Comparison of ENCODE assay signal across 20 mouse cellular contexts in the genomic region with DNA sequence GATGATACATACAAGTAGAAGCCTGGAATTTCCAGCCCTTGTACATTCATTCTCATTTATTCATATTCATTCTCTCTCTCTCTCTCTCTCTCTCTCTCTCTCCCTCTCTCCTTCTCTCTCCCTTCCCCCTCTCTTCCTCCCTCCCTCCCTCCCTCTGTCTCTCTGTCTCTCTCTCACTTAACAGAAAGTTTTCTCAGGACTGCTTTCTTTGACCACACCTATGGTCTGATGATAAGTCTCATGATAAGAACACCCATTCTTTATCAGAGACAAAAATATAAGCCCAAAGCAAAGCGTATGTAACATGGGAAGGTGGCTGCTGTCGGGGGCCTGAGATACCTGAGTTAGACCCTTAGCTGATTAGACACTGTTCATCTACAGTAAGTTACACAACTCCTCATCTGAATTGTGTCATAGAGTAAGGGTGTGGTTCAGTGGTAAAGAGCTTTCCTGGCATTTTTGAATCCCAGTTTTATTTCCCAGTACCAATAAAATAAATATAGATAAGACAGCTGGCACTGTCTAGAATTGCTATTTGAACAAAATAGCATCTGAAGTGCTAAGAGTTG. TPM values are rescaled to one million over a fixed set of nuclear protein-coding genes. Genes with fewer than 3 reads are reported as not detected.
A peak's percentile ranks its signal among the peaks of the same experiment; 100 is the strongest.
DNase-seq lines count a peak whose midpoint lies in the region; ATAC-seq and TF ChIP-seq lines count a peak whose summit lies in the region.
"Had no signal": no experiment of that assay in that cellular context is flagged by ENCODE, and none has a peak within 500 bp of the region (broad histone marks: within the 10 kb centered on the region; RNA-seq: fewer than 3 reads in every experiment).

No protein-coding gene starts in this region.

- H3K9ac ChIP-seq in liver, embryonic 11.5 days (ENCODE audit: low read depth, low read length): no peak overlapping the region
- H3K9ac ChIP-seq in forebrain, embryonic 14.5 days (ENCODE audit: low read length): no peak overlapping the region
- H3K9ac ChIP-seq in hindbrain, embryonic 14.5 days: no peak overlapping the region
- H3K9ac ChIP-seq: embryonic facial prominence, embryonic 13.5 days; hindbrain, embryonic 12.5 days had no signal

- peak overlapping the region; percentile 45; the same call in 1 of the 2 replicates for H3K27ac ChIP-seq in liver, embryonic 11.5 days (ENCODE audit: low read depth, low read length)
- H3K27ac ChIP-seq in forebrain, embryonic 14.5 days (ENCODE audit: low read depth, low read length): no peak overlapping the region
- no peak overlapping the region for H3K27ac ChIP-seq in hindbrain, embryonic 14.5 days
- H3K27ac ChIP-seq: embryonic facial prominence, embryonic 13.5 days; hindbrain, embryonic 12.5 days; macrophage had no signal

- no peak overlapping the region for H3ac ChIP-seq in myocyte (ENCODE audit: control insufficient read depth, insufficient read length)

- H3K9me3 ChIP-seq in liver, embryonic 11.5 days (ENCODE audit: control insufficient read depth, low read length): no peaks in the 10 kb centered on the region
- no peaks in the 10 kb centered on the region for H3K9me3 ChIP-seq in forebrain, embryonic 14.5 days (replicated peaks; ENCODE audit: control insufficient read depth, low read length)
- H3K9me3 ChIP-seq in hindbrain, embryonic 14.5 days (ENCODE audit: control insufficient read depth, low read length): no peaks in the 10 kb centered on the region
- H3K9me3 ChIP-seq: embryonic facial prominence, embryonic 13.5 days; hindbrain, embryonic 12.5 days had no signal

- peak; percentile 22 for DNase-seq in 3134 (ENCODE audit: extremely low read depth, insufficient read length, low spot score)
- DNase-seq in c-Kit-positive CD71-positive TER-119-positive erythroid progenitor cells, embryonic 14.5 days (ENCODE audit: low spot score): peak; percentile 26
- DNase-seq in liver, embryonic 11.5 days (ENCODE audit: low spot score): no peak
- DNase-seq in forebrain, embryonic 14.5 days (ENCODE audit: low spot score): no peak
- DNase-seq in hindbrain, embryonic 14.5 days (ENCODE audit: low spot score): no peak
- no peak for DNase-seq in cerebellum, postnatal 25 days
- DNase-seq: B cell, adult 2 months; cerebellum, adult 9-10 months; kidney, postnatal 10 days; thymus, adult 18-20 months; thymus, postnatal 4 days had no signal

- H3K36me3 ChIP-seq in liver, embryonic 11.5 days (ENCODE audit: control insufficient read depth, insufficient read depth, low read length): peaks cover 40% of the 10 kb centered on the region
- peaks cover 41% of the 10 kb centered on the region for H3K36me3 ChIP-seq in myocyte (ENCODE audit: control insufficient read depth, insufficient read depth)
- H3K36me3 ChIP-seq in forebrain, embryonic 14.5 days (ENCODE audit: control insufficient read depth, insufficient read depth, low read length): peaks cover 64% of the 10 kb centered on the region
- peaks cover 78% of the 10 kb centered on the region for H3K36me3 ChIP-seq in hindbrain, embryonic 14.5 days (replicated peaks; ENCODE audit: control insufficient read depth, insufficient read depth)

- no peak for TF ChIP-seq POLR2A in myocyte (IDR thresholded peaks at IDR 0.05; ENCODE audit: insufficient read length, low read depth)

- H3K4me2 ChIP-seq in liver, embryonic 11.5 days: peak overlapping the region; percentile 31
- H3K4me2 ChIP-seq in myocyte (ENCODE audit: low read depth): peak overlapping the region; percentile 41
- H3K4me2 ChIP-seq in forebrain, embryonic 14.5 days (ENCODE audit: low read length): no peak overlapping the region
- no peak overlapping the region for H3K4me2 ChIP-seq in hindbrain, embryonic 14.5 days (replicated peaks)
- H3K4me2 ChIP-seq: embryonic facial prominence, embryonic 13.5 days; heart, embryonic 11.5 days; hindbrain, embryonic 12.5 days; midbrain, embryonic 11.5 days had no signal

- WGBS in liver, embryonic 11.5 days: 59% methylated on average over 2 of the region's 2 CpGs
- 99% methylated on average over 2 of the region's 2 CpGs for WGBS in forebrain, embryonic 14.5 days
- WGBS in hindbrain, embryonic 14.5 days: 94% methylated on average over 2 of the region's 2 CpGs

- no peak overlapping the region for H3K4me3 ChIP-seq in liver, embryonic 11.5 days (ENCODE audit: low read depth, low read length)
- no peak overlapping the region for H3K4me3 ChIP-seq in myocyte
- no peak overlapping the region for H3K4me3 ChIP-seq in forebrain, embryonic 14.5 days (ENCODE audit: low read depth, low read length)
- no peak overlapping the region for H3K4me3 ChIP-seq in hindbrain, embryonic 14.5 days (replicated peaks; ENCODE audit: low read length)
- H3K4me3 ChIP-seq: embryonic facial prominence, embryonic 13.5 days; hindbrain, embryonic 12.5 days had no signal

- peaks cover 13% of the 10 kb centered on the region for H3K4me1 ChIP-seq in liver, embryonic 11.5 days (replicated peaks; ENCODE audit: control insufficient read depth, insufficient read depth, low read length)
- H3K4me1 ChIP-seq in forebrain, embryonic 14.5 days (ENCODE audit: control insufficient read depth, insufficient read depth, low read length): no peaks in the 10 kb centered on the region
- no peaks in the 10 kb centered on the region for H3K4me1 ChIP-seq in hindbrain, embryonic 14.5 days (replicated peaks; ENCODE audit: control insufficient read depth, insufficient read depth, low read length)
- H3K4me1 ChIP-seq: embryonic facial prominence, embryonic 13.5 days; hindbrain, embryonic 12.5 days had no signal

- no peaks in the 10 kb centered on the region for H3K79me2 ChIP-seq in myocyte (ENCODE audit: control insufficient read depth, insufficient read depth)

- peak; percentile 67 for ATAC-seq in liver, embryonic 11.5 days (replicated peaks; ENCODE audit: low FRiP score)
- no peak for ATAC-seq in forebrain, embryonic 14.5 days
- no peak for ATAC-seq in hindbrain, embryonic 14.5 days (ENCODE audit: low FRiP score)
- ATAC-seq: forebrain, embryonic 16.5 days had no signal

- no peaks in the 10 kb centered on the region for H3K27me3 ChIP-seq in liver, embryonic 11.5 days (replicated peaks; ENCODE audit: control insufficient read depth, insufficient read depth, low read length)
- H3K27me3 ChIP-seq in myocyte (ENCODE audit: control insufficient read depth, insufficient read depth, insufficient read length): no peaks in the 10 kb centered on the region
- H3K27me3 ChIP-seq in forebrain, embryonic 14.5 days (replicated peaks; ENCODE audit: control insufficient read depth, insufficient read depth, low read length): no peaks in the 10 kb centered on the region
- no peaks in the 10 kb centered on the region for H3K27me3 ChIP-seq in hindbrain, embryonic 14.5 days (ENCODE audit: control insufficient read depth, insufficient read depth, low read length)
- H3K27me3 ChIP-seq: embryonic facial prominence, embryonic 13.5 days; hindbrain, embryonic 12.5 days had no signal

TF ChIP-seq in myocyte, 11 proteins besides CTCF, POLR2A, EP300 and RAD21:
- TF ChIP-seq TCF3 (IDR thresholded peaks at IDR 0.05; ENCODE audit: insufficient read length, low read depth) (no peak), E2F4 (IDR thresholded peaks at IDR 0.05; ENCODE audit: insufficient read depth) (no peak), MYOG (IDR thresholded peaks at IDR 0.05; ENCODE audit: control insufficient read depth in 1 of 3, insufficient read depth in 1 of 3, insufficient read length in 2 of 3, low read depth in 2 of 3) (no peak), POLR2AphosphoS2 (IDR thresholded peaks at IDR 0.05; ENCODE audit: insufficient read length, low read depth) (no peak), SRF (IDR thresholded peaks at IDR 0.05; ENCODE audit: control insufficient read depth, insufficient read length, low read depth) (no peak), CEBPB (IDR thresholded peaks at IDR 0.05; ENCODE audit: insufficient read depth, poor library complexity, severe bottlenecking) (peak; percentile 79)

RNA-seq across cellular contexts. Expression of a gene that starts 11.5 kb away (rescaled TPM):
- 191 and 193 TPM in 2 replicates for polyA plus RNA-seq in liver, embryonic 11.5 days (2014; fragmentation: Nextera tagmentation; extraction: Ambion mirVana)
- polyA plus RNA-seq in myocyte (2012; fragmentation: generic; extraction: Trizol): 28.2 TPM
- polyA plus RNA-seq in forebrain, embryonic 14.5 days (2014; fragmentation: Nextera tagmentation; extraction: Ambion mirVana): 103 and 108 TPM in 2 replicates
- 73.2 and 76.4 TPM in 2 replicates for polyA plus RNA-seq in hindbrain, embryonic 14.5 days (2014; fragmentation: Nextera tagmentation; extraction: Ambion mirVana)

RNA-seq across cellular contexts. Expression of a gene that starts 11.5 kb away (rescaled TPM):
- polyA plus RNA-seq in liver, embryonic 11.5 days (2014; fragmentation: Nextera tagmentation; extraction: Ambion mirVana): 54.8 and 57.0 TPM in 2 replicates
- polyA plus RNA-seq in myocyte (2012; fragmentation: generic; extraction: Trizol): 44.0 TPM
- 50.7 and 51.2 TPM in 2 replicates for polyA plus RNA-seq in forebrain, embryonic 14.5 days (2014; fragmentation: Nextera tagmentation; extraction: Ambion mirVana)
- 63.6 and 71.7 TPM in 2 replicates for polyA plus RNA-seq in hindbrain, embryonic 14.5 days (2014; fragmentation: Nextera tagmentation; extraction: Ambion mirVana)

RNA-seq across cellular contexts. Expression of a gene that starts 26.2 kb away (rescaled TPM):
- not detected in 2 replicates for polyA plus RNA-seq in liver, embryonic 11.5 days (2014; fragmentation: Nextera tagmentation; extraction: Ambion mirVana)
- 0.10 TPM for polyA plus RNA-seq in myocyte (2012; fragmentation: generic; extraction: Trizol)
- polyA plus RNA-seq in forebrain, embryonic 14.5 days (2014; fragmentation: Nextera tagmentation; extraction: Ambion mirVana): 0.36 TPM in 1 of 2 replicates, not detected in the other
- 0.60 and 0.64 TPM in 2 replicates for polyA plus RNA-seq in hindbrain, embryonic 14.5 days (2014; fragmentation: Nextera tagmentation; extraction: Ambion mirVana)
- polyA plus RNA-seq: heart, embryonic 11.5 days; intestine, embryonic 14.5 days; macrophage; midbrain, embryonic 11.5 days; neural tube, embryonic 14.5 days had no signal

Comparison
In these comparisons a context has a peak if more than half of its experiments do, and no peak if none do; other contexts are left out.
1. DNase-seq: peak in 3134 (single experiment) and c-Kit-positive CD71-positive TER-119-positive erythroid progenitor cells, embryonic 14.5 days (single experiment); none in liver, embryonic 11.5 days (single experiment), forebrain, embryonic 14.5 days (single experiment), hindbrain, embryonic 14.5 days (single experiment) and cerebellum, postnatal 25 days (0 of 2).
2. H3K4me2 ChIP-seq: peak in liver, embryonic 11.5 days (single experiment) and myocyte (single experiment); none in forebrain, embryonic 14.5 days (single experiment) and hindbrain, embryonic 14.5 days (single experiment).